Mouse (Mus musculus) testis, adult 2 months (tissue): ENCODE measurements around the gene Lyrm4. TPM values are rescaled to one million over a fixed set of nuclear protein-coding genes. Genes with fewer than 3 reads are reported as not detected.

Experiments used
- H3K27ac ChIP-seq: fragments of 200-500 bp; 2 replicates; pipeline ENCODE4 v1.5.1; 2012; ENCODE audit warnings: low read depth, low read length; ENCODE audit not compliant: control insufficient read depth, insufficient read depth
- H3K27me3 ChIP-seq: fragments of 200-500 bp; 2 replicates; pipeline ENCODE4 v1.6.1; 2012; ENCODE audit warnings: mild to moderate bottlenecking, low read length, moderate library complexity; ENCODE audit not compliant: control insufficient read depth, insufficient read depth
- H3K36me3 ChIP-seq: fragments of 200-500 bp; 2 replicates; pipeline ENCODE4 v1.6.1; 2012; ENCODE audit warnings: mild to moderate bottlenecking, low read length; ENCODE audit not compliant: control insufficient read depth, insufficient read depth
- H3K4me1 ChIP-seq: fragments of 200-500 bp; 2 replicates; pipeline ENCODE4 v1.6.1; 2012; ENCODE audit warnings: low read length; ENCODE audit not compliant: control insufficient read depth, insufficient read depth
- H3K4me3 ChIP-seq: fragments of 200-500 bp; 2 replicates; pipeline ENCODE4 v1.5.1; 2012; ENCODE audit warnings: low read depth, mild to moderate bottlenecking, low read length, moderate library complexity, mixed read lengths; ENCODE audit not compliant: control insufficient read depth
- CTCF ChIP-seq: fragments of 200-500 bp; IDR thresholded peaks from 2 replicates; pipeline ENCODE4 v1.5.1; 2012; ENCODE audit warnings: low read depth, mild to moderate bottlenecking, inconsistent platforms, low read length, moderate library complexity; ENCODE audit not compliant: control insufficient read depth, insufficient read depth, insufficient replicate concordance
- POLR2A ChIP-seq: fragments of 200-500 bp; IDR thresholded peaks from 2 replicates; pipeline ENCODE4 v1.6.1; 2012; ENCODE audit warnings: low read depth, mild to moderate bottlenecking, inconsistent platforms, low read length, moderate library complexity; ENCODE audit not compliant: control insufficient read depth
- polyA plus RNA-seq: library from polyadenylated mRNA; depleted of rRNA; stranded (reverse); fragments of >200 nt; gene quantifications from 2 replicates; pipeline ENCODE4 v1.2.3, GENCODE M21; 2012

Gene Lyrm4
- polyA plus RNA-seq, 1 experiment: 3.0 TPM

- Histone ChIP-seq H3K4me3 (no peak overlapping the region), H3K4me1 (no peaks in the 10 kb centered on the region), H3K27me3 (no peaks in the 10 kb centered on the region), H3K27ac (no peak overlapping the region), H3K36me3 (no peaks in the 10 kb centered on the region)
- TF ChIP-seq CTCF (no peak), POLR2A (no peak)
Measured at GRCm38 (mm10) chr13:36149175-36149939, 32.0 kb upstream of the Lyrm4 start.

- Histone ChIP-seq H3K27ac (no peak overlapping the region), H3K4me1 (no peaks in the 10 kb centered on the region; the same call in 1 of the 2 replicates), H3K4me3 (no peak overlapping the region), H3K27me3 (no peaks in the 10 kb centered on the region), H3K36me3 (no peaks in the 10 kb centered on the region)
- no peak for TF ChIP-seq CTCF
- no peak for TF ChIP-seq POLR2A
Measured at GRCm38 (mm10) chr13:36145601-36146000, 28.3 kb upstream of the Lyrm4 start.

GRCm38 (mm10) chr13:36140247-36141016, 23.1 kb upstream of the Lyrm4 start:
- H3K4me3 ChIP-seq: no peak overlapping the region
- TF ChIP-seq CTCF (no peak), POLR2A (no peak)
- no peak overlapping the region for H3K27ac ChIP-seq
- H3K4me1 ChIP-seq: no peaks in the 10 kb centered on the region; the same call in 1 of the 2 replicates
- no peaks in the 10 kb centered on the region for H3K27me3 ChIP-seq
- H3K36me3 ChIP-seq: no peaks in the 10 kb centered on the region

- no peaks in the 10 kb centered on the region for H3K36me3 ChIP-seq
- H3K27me3 ChIP-seq: no peaks in the 10 kb centered on the region
- H3K4me3 ChIP-seq: no peak overlapping the region
- TF ChIP-seq POLR2A (no peak), CTCF (no peak)
- no peaks in the 10 kb centered on the region; the same call in 1 of the 2 replicates for H3K4me1 ChIP-seq
- no peak overlapping the region for H3K27ac ChIP-seq
Measured at GRCm38 (mm10) chr13:36139703-36140102, 22.4 kb upstream of the Lyrm4 start.

GRCm38 (mm10) chr13:36131992-36132649, 14.8 kb upstream of the Lyrm4 start:
- no peak overlapping the region for H3K27ac ChIP-seq
- TF ChIP-seq CTCF: no peak
- no peak for TF ChIP-seq POLR2A
- H3K4me1 ChIP-seq: no peaks in the 10 kb centered on the region
- H3K36me3 ChIP-seq: no peaks in the 10 kb centered on the region
- H3K27me3 ChIP-seq: no peaks in the 10 kb centered on the region
- no peak overlapping the region for H3K4me3 ChIP-seq

GRCm38 (mm10) chr13:36131401-36131800, 14.1 kb upstream of the Lyrm4 start:
- no peaks in the 10 kb centered on the region for H3K36me3 ChIP-seq
- TF ChIP-seq POLR2A: no peak
- no peak for TF ChIP-seq CTCF
- H3K27ac ChIP-seq: no peak overlapping the region

More at GRCm38 (mm10) chr13:36131401-36131800, 14.1 kb upstream of the Lyrm4 start:
- Histone ChIP-seq H3K4me1 (no peaks in the 10 kb centered on the region), H3K4me3 (no peak overlapping the region), H3K27me3 (no peaks in the 10 kb centered on the region)
